Mouse (Mus musculus) small intestine, adult 2 months (tissue): ENCODE data around the gene Trim10.

Source experiments
- CTCF ChIP-seq: fragments of 200-500 bp; IDR thresholded peaks from 2 replicates; pipeline ENCODE4 v1.5.1; 2012; ENCODE audit warnings: low read depth, mild to moderate bottlenecking, control low read depth, inconsistent platforms, low read length, moderate library complexity, mixed read lengths; ENCODE audit not compliant: insufficient replicate concordance, insufficient read length; ENCODE audit errors: extremely low read depth
- POLR2A ChIP-seq: fragments of 200-500 bp; IDR thresholded peaks from 2 replicates; pipeline ENCODE4 v1.6.1; 2012; ENCODE audit warnings: low read depth, mild to moderate bottlenecking, control low read depth, inconsistent platforms, low read length, moderate library complexity

DNA sequence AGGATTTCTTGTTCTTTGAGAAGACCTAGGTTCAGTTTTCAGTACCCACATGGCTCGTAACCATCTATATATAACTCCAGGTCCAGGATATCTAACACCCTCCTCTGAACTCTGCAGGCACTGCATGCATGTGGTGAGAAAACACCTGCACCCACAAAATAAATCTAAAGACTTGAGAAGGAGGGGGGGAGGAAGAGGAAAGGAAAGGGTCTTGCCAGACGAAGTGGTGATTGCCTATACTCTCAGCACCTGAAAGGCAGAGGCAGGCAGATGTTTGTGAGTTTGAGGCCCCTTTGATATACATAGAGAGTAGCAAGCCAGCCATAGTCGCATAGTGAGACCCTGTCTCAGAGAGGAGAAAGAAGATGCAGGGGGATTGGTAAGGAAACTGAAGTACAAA, 29.4 kb upstream of the Trim10 start:
- no peak for TF ChIP-seq CTCF
- TF ChIP-seq POLR2A: no peak
